Comparison of ENCODE assay signal across 12 mouse cellular contexts in the genomic region with DNA sequence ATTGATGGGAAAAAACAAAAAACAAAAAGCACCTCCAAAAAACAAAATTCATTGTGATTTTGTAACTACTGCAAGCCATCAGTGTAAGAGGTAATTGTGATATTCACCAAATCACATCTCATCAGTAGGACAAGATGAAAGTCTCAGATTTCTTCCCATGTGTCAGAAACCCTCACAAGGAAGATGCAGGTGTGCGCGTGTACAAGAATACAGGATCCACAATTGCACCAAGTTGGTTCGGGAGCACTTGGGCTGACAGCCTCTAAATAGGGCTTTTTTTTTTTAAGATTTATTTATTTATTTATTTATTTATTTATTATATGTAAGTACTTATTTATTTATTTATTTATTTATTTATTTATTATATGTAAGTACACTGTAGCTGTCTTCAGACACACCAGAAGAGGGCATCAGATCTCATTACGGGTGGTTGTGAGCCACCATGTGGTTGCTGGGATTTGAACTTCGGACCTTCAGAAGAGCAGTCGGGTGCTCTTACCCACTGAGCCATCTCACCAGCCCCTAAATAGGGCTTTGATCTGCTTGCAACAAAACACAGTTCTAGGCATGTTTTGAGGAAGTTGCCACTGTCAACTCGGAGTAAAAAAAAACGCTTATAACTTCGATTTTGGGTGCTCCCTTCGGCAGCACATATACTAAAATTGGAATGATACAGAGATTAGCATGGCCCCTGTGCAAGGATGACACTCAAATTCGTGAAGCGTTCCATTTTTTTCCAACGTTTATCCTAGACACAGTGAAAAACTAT. TPM values are rescaled to one million over a fixed set of nuclear protein-coding genes. Genes with fewer than 3 reads are reported as not detected.
A peak's percentile ranks its signal among the peaks of the same experiment; 100 is the strongest.
DNase-seq lines count a peak whose midpoint lies in the region; ATAC-seq and TF ChIP-seq lines count a peak whose summit lies in the region.
"Not testable (repeated sequence)": the region's sequence is repeated elsewhere in the genome, so short reads cannot be mapped to it uniquely, and the experiment has no call there.
"Had no signal": no experiment of that assay in that cellular context is flagged by ENCODE, and none has a peak within 500 bp of the region (broad histone marks: within the 10 kb centered on the region; RNA-seq: fewer than 3 reads in every experiment).

No protein-coding gene starts in this region.

- 66% methylated on average over 13 of the region's 13 CpGs for WGBS in embryonic facial prominence, embryonic 13.5 days
- 50% methylated on average over 13 of the region's 13 CpGs for WGBS in heart, adult 2 months
- WGBS in hindbrain, embryonic 15.5 days, result 65% methylated on average over 13 of the region's 13 CpGs
- WGBS in limb, embryonic 10.5 days, result 72% methylated on average over 13 of the region's 13 CpGs
- 59% methylated on average over 12 of the region's 13 CpGs for WGBS in lung, embryonic 14.5 days
- WGBS in midbrain, embryonic 16.5 days, result 69% methylated on average over 12 of the region's 13 CpGs
- 53% methylated on average over 12 of the region's 13 CpGs for WGBS in stomach, embryonic 16.5 days

- not testable (repeated sequence) for H3K27ac ChIP-seq in ES-Bruce4 (ENCODE audit: insufficient read depth, low read length); embryonic facial prominence, embryonic 13.5 days; heart, adult 2 months; hindbrain, embryonic 15.5 days (replicated peaks); limb, embryonic 10.5 days; lung, embryonic 14.5 days (ENCODE audit: low read depth); midbrain, embryonic 16.5 days (ENCODE audit: low read length); stomach, embryonic 16.5 days (ENCODE audit: low read length)

- peak overlapping the region; percentile 94 for H3K9ac ChIP-seq in ES-Bruce4 (ENCODE audit: low read depth, poor library complexity, severe bottlenecking)
- H3K9ac ChIP-seq in embryonic facial prominence, embryonic 13.5 days, result peak overlapping the region; percentile 49; the same call in 1 of the 2 replicates
- H3K9ac ChIP-seq in heart, adult 2 months (ENCODE audit: low read depth, low read length); midbrain, embryonic 16.5 days (ENCODE audit: low read depth, low read length); stomach, embryonic 16.5 days (ENCODE audit: low read length): not testable (repeated sequence)
- 0 out of 2 replicates have a peak overlapping the region, but pooled peaks have one; percentile 87 for H3K9ac ChIP-seq in hindbrain, embryonic 15.5 days
- H3K9ac ChIP-seq in lung, embryonic 14.5 days, result peak overlapping the region; percentile 79; the same call in 1 of the 2 replicates

- TF ChIP-seq EP300 in ES-Bruce4 (IDR thresholded peaks at IDR 0.05; ENCODE audit: insufficient read depth, low read depth, low read length); heart, adult 2 months (IDR thresholded peaks at IDR 0.05; ENCODE audit: insufficient read depth, low read depth, low read length): not testable (repeated sequence)

- not testable (repeated sequence) for TF ChIP-seq POLR2A in ES-Bruce4 (IDR thresholded peaks at IDR 0.05; ENCODE audit: insufficient read depth, low read length); heart, adult 2 months (IDR thresholded peaks at IDR 0.05; ENCODE audit: insufficient read depth, low read depth, low read length)

- intact Hi-C loops in heart, adult 2 months (cut with DNase I), result not testable (repeated sequence)

- H3K9me3 ChIP-seq in ES-Bruce4 (replicated peaks; ENCODE audit: control insufficient read depth, insufficient read depth, low read length, poor library complexity, severe bottlenecking); embryonic facial prominence, embryonic 13.5 days; hindbrain, embryonic 15.5 days; limb, embryonic 10.5 days (replicated peaks); lung, embryonic 14.5 days (ENCODE audit: low read depth, low read length); midbrain, embryonic 16.5 days (replicated peaks; ENCODE audit: control insufficient read depth, low read length, poor library complexity, severe bottlenecking); stomach, embryonic 16.5 days (replicated peaks; ENCODE audit: control insufficient read depth, low read length): not testable (repeated sequence)

- not testable (repeated sequence) for H3K27me3 ChIP-seq in ES-Bruce4 (ENCODE audit: control insufficient read depth, insufficient read depth, low read length, poor library complexity, severe bottlenecking); embryonic facial prominence, embryonic 13.5 days; heart, adult 2 months (ENCODE audit: control insufficient read depth, insufficient read depth, low read length); hindbrain, embryonic 15.5 days; limb, embryonic 10.5 days (ENCODE audit: low read depth, poor library complexity, severe bottlenecking); lung, embryonic 14.5 days (ENCODE audit: insufficient read depth, low read length); midbrain, embryonic 16.5 days (ENCODE audit: control insufficient read depth, insufficient read depth, low read depth, low read length); stomach, embryonic 16.5 days (ENCODE audit: control insufficient read depth, insufficient read depth, low read length)

- not testable (repeated sequence) for H3K4me3 ChIP-seq in ES-Bruce4 (ENCODE audit: low read depth, low read length)
- H3K4me3 ChIP-seq in embryonic facial prominence, embryonic 13.5 days, result peak overlapping the region; percentile 77
- H3K4me3 ChIP-seq in heart, adult 2 months, result peak overlapping the region; percentile 97
- peak overlapping the region; percentile 79 for H3K4me3 ChIP-seq in hindbrain, embryonic 15.5 days
- peak overlapping the region; percentile 92 for H3K4me3 ChIP-seq in limb, embryonic 10.5 days
- peak overlapping the region; percentile 77 for H3K4me3 ChIP-seq in lung, embryonic 14.5 days (ENCODE audit: low read depth, low read length)
- H3K4me3 ChIP-seq in midbrain, embryonic 16.5 days (ENCODE audit: low read depth, low read length), result peak overlapping the region; percentile 82
- H3K4me3 ChIP-seq in stomach, embryonic 16.5 days (replicated peaks; ENCODE audit: low read length), result peak overlapping the region; percentile 97

- DNase-seq in heart, adult 2 months; limb, embryonic 10.5 days (ENCODE audit: low spot score); lung, embryonic 14.5 days: not testable (repeated sequence)

- ATAC-seq in embryonic facial prominence, embryonic 13.5 days (ENCODE audit: insufficient number of reproducible peaks, insufficient read depth, low FRiP score, low TSS enrichment, low read depth); hindbrain, embryonic 15.5 days (ENCODE audit: low FRiP score, low read depth); lung, embryonic 14.5 days (ENCODE audit: insufficient read depth); midbrain, embryonic 16.5 days; stomach, embryonic 16.5 days (ENCODE audit: insufficient read depth, low FRiP score): not testable (repeated sequence)

- peak overlapping the region; percentile 61 for H3K4me2 ChIP-seq in embryonic facial prominence, embryonic 13.5 days
- H3K4me2 ChIP-seq in hindbrain, embryonic 15.5 days, result peak overlapping the region; percentile 62
- H3K4me2 ChIP-seq in lung, embryonic 14.5 days, result peak overlapping the region; percentile 67
- peak overlapping the region; percentile 57 for H3K4me2 ChIP-seq in midbrain, embryonic 16.5 days (ENCODE audit: low read length)
- peak overlapping the region; percentile 54 for H3K4me2 ChIP-seq in stomach, embryonic 16.5 days (ENCODE audit: low read depth, low read length)

- not testable (repeated sequence) for H3K4me1 ChIP-seq in ES-Bruce4 (ENCODE audit: control insufficient read depth, insufficient read depth, low read length); embryonic facial prominence, embryonic 13.5 days; heart, adult 2 months (ENCODE audit: control insufficient read depth, insufficient read depth, low read length); hindbrain, embryonic 15.5 days (replicated peaks); limb, embryonic 10.5 days; lung, embryonic 14.5 days (ENCODE audit: insufficient read depth); midbrain, embryonic 16.5 days (ENCODE audit: control insufficient read depth, insufficient read depth, low read length); stomach, embryonic 16.5 days (ENCODE audit: control insufficient read depth, insufficient read depth, low read length)

- TF ChIP-seq CTCF in ES-Bruce4 (IDR thresholded peaks at IDR 0.05; ENCODE audit: low read depth, low read length); heart, adult 2 months (IDR thresholded peaks at IDR 0.05); lung, embryonic 14.5 days (IDR thresholded peaks at IDR 0.05; ENCODE audit: low read depth): not testable (repeated sequence)

- H3K79me2 ChIP-seq in heart, adult 2 months (replicated peaks; ENCODE audit: control insufficient read depth, insufficient read depth, low read length), result not testable (repeated sequence)

- H3K36me3 ChIP-seq in ES-Bruce4 (ENCODE audit: control insufficient read depth, insufficient read depth, low read length, poor library complexity, severe bottlenecking), result peaks cover 31% of the 10 kb centered on the region
- peaks cover 39% of the 10 kb centered on the region for H3K36me3 ChIP-seq in embryonic facial prominence, embryonic 13.5 days
- H3K36me3 ChIP-seq in heart, adult 2 months (ENCODE audit: control insufficient read depth, insufficient read depth, low read length), result not testable (repeated sequence)
- peaks cover 34% of the 10 kb centered on the region for H3K36me3 ChIP-seq in hindbrain, embryonic 15.5 days
- H3K36me3 ChIP-seq in limb, embryonic 10.5 days, result peaks cover 40% of the 10 kb centered on the region
- peaks cover 34% of the 10 kb centered on the region for H3K36me3 ChIP-seq in lung, embryonic 14.5 days (ENCODE audit: insufficient read depth)
- peaks cover 21% of the 10 kb centered on the region for H3K36me3 ChIP-seq in midbrain, embryonic 16.5 days (ENCODE audit: control insufficient read depth, insufficient read depth, low read length)
- peaks cover 20% of the 10 kb centered on the region for H3K36me3 ChIP-seq in stomach, embryonic 16.5 days (ENCODE audit: control insufficient read depth, insufficient read depth, low read length)

RNA-seq across cellular contexts. Expression of a gene that starts 1.1 kb away (rescaled TPM):
- polyA plus RNA-seq in ES-Bruce4 (2011; ENCODE audit: insufficient read depth, insufficient read length, low read depth, missing spikeins), result 67.4 and 69.5 TPM in 2 replicates
- polyA plus RNA-seq in embryonic facial prominence, embryonic 13.5 days (2015; fragmentation: Nextera tagmentation; extraction: Ambion mirVana), result 79.6 and 82.0 TPM in 2 replicates
- 10 to 100 TPM; 25.0 to 29.6 TPM for total RNA-seq in heart, adult 2 months (2021)
- polyA plus RNA-seq in heart, adult 2 months (2012; rRNA removed), result 9.3 and 16.7 TPM in 2 replicates
- polyA plus RNA-seq in hindbrain, embryonic 15.5 days (2015; fragmentation: Nextera tagmentation; extraction: Ambion mirVana), result 71.7 and 78.1 TPM in 2 replicates
- 98.8 and 99.4 TPM in 2 replicates for polyA plus RNA-seq in limb, embryonic 10.5 days (2016; fragmentation: Nextera tagmentation; extraction: Ambion mirVana)
- polyA plus RNA-seq in lung, embryonic 14.5 days (2014; fragmentation: Nextera tagmentation; extraction: Ambion mirVana), result 79.4 and 87.2 TPM in 2 replicates
- polyA plus RNA-seq in midbrain, embryonic 16.5 days (2015; fragmentation: Nextera tagmentation; extraction: Ambion mirVana), result 82.5 and 82.7 TPM in 2 replicates
- polyA plus RNA-seq in stomach, embryonic 16.5 days (2015; fragmentation: Nextera tagmentation; extraction: Ambion mirVana), result 72.5 and 79.7 TPM in 2 replicates

RNA-seq across cellular contexts. Expression of a gene that starts 12.9 kb away (rescaled TPM):
- not detected in 2 replicates for polyA plus RNA-seq in ES-Bruce4 (2011; ENCODE audit: insufficient read depth, insufficient read length, low read depth, missing spikeins)
- polyA plus RNA-seq in embryonic facial prominence, embryonic 13.5 days (2015; fragmentation: Nextera tagmentation; extraction: Ambion mirVana), result 0.58 TPM in 1 of 2 replicates, not detected in the other
- not detected for total RNA-seq in heart, adult 2 months (2021)
- polyA plus RNA-seq in heart, adult 2 months (2012; rRNA removed), result not detected in 2 replicates
- polyA plus RNA-seq in hindbrain, embryonic 15.5 days (2015; fragmentation: Nextera tagmentation; extraction: Ambion mirVana), result 0.43 TPM in 1 of 2 replicates, not detected in the other
- not detected in 2 replicates for polyA plus RNA-seq in limb, embryonic 10.5 days (2016; fragmentation: Nextera tagmentation; extraction: Ambion mirVana)
- polyA plus RNA-seq in lung, embryonic 14.5 days (2014; fragmentation: Nextera tagmentation; extraction: Ambion mirVana), result not detected in 2 replicates
- polyA plus RNA-seq in midbrain, embryonic 16.5 days (2015; fragmentation: Nextera tagmentation; extraction: Ambion mirVana), result not detected in 2 replicates
- polyA plus RNA-seq in stomach, embryonic 16.5 days (2015; fragmentation: Nextera tagmentation; extraction: Ambion mirVana), result 0.43 TPM in 1 of 2 replicates, not detected in the other
- total RNA-seq: adrenal gland, postnatal 14 days; gastrocnemius, adult 8-10 months; heart, postnatal 25 days had no signal
- polyA plus RNA-seq: cerebellum, adult 2 months had no signal
